Mouse (Mus musculus): ENCODE data around the gene Shank2. TPM values are rescaled to one million over a fixed set of nuclear protein-coding genes. Genes with fewer than 3 reads are reported as not detected.

Shank2 gene
- polyA plus RNA-seq (2014; fragmentation: Illumina TruSeq; extraction: RNeasy Lipid Tissue Mini Kit (QIAGEN cat#74804); ENCODE audit: low read depth, low replicate concordance), result 3.5 TPM

DNA sequence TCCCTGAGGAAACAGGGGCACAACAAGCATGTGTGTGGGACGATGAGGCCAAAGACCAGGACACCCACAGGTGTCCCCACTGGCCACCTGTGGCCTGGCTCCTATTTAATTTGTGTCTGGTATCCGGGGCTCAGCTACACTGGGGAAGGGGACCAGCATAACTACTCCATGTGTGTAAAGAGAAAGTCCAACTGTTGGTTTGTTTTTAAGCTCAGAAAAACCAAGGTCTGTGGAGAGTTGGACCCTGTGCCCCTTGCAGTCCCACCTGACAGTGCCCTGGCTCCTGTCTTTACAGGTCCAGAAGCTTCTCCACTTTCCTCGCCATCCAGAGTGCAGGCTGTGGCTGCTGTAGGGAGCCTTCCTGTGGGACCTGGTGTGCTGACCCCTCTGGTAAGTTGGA is at the start of gene Shank2:
Gene Shank2 (plus strand): TSS at position 301 of the 400 bp plus-strand sequence.

DNA sequence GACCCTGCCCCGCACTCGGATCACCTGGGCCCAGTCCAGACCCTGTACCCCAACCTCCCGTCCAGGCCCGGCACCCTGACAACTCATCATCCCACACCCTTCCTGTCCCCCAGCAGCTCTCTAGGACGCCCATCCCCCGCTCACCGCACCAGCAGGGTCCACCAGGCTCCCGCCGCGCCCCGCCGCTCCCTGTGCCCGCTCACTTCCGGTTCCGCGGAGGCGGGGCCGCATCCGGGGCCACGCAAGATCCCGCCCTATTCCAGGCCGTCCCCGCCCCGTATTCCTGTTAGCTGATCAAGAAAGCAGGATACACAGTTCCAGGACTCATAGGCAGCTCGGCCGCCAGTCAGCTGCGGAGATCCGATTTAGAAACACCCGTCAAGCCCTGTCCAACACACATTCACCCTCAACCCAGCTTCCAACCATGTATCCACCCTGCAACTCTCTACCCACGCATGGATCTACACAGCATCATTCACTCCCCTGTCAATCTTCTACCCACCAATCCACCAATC is 468.9 kb downstream of the Shank2 start, which contains the start of gene Cttn:
Gene Cttn (minus strand): TSS at position 465 of the 515 bp plus-strand sequence.

Other genes with a start within 250 kb of the Shank2 start
- gene Osbpl5, start 244.9 kb upstream of the Shank2 start, polyA plus RNA-seq (2014; fragmentation: Illumina TruSeq; extraction: RNeasy Lipid Tissue Mini Kit (QIAGEN cat#74804); ENCODE audit: low read depth, low replicate concordance), result 0.26 TPM
- not detected for gene Mrgprg, start 234.9 kb upstream of the Shank2 start, polyA plus RNA-seq (2014; fragmentation: Illumina TruSeq; extraction: RNeasy Lipid Tissue Mini Kit (QIAGEN cat#74804); ENCODE audit: low read depth, low replicate concordance)
- gene Mrgpre, start 217.4 kb upstream of the Shank2 start, polyA plus RNA-seq (2014; fragmentation: Illumina TruSeq; extraction: RNeasy Lipid Tissue Mini Kit (QIAGEN cat#74804); ENCODE audit: low read depth, low replicate concordance), result 0.21 TPM
- 14.1 TPM for gene Nadsyn1, start 179.1 kb upstream of the Shank2 start, polyA plus RNA-seq (2014; fragmentation: Illumina TruSeq; extraction: RNeasy Lipid Tissue Mini Kit (QIAGEN cat#74804); ENCODE audit: low read depth, low replicate concordance)
- 30.8 TPM for gene Dhcr7, start 178.8 kb upstream of the Shank2 start, polyA plus RNA-seq (2014; fragmentation: Illumina TruSeq; extraction: RNeasy Lipid Tissue Mini Kit (QIAGEN cat#74804); ENCODE audit: low read depth, low replicate concordance)
- not detected for gene Gm498, start 135.1 kb upstream of the Shank2 start, polyA plus RNA-seq (2014; fragmentation: Illumina TruSeq; extraction: RNeasy Lipid Tissue Mini Kit (QIAGEN cat#74804); ENCODE audit: low read depth, low replicate concordance)

Measured in liver, adult 10 weeks (tissue).